Mouse (Mus musculus) CD4-positive naive resting alpha-beta T cell, adult 76 days (primary cell): Measurements from ENCODE around the gene Ifit1. TPM values are rescaled to one million over a fixed set of nuclear protein-coding genes. Genes with fewer than 3 reads are reported as not detected.

Source experiments
- total RNA-seq: library from RNA; stranded (reverse); gene quantifications from one replicate; pipeline ENCODE4 v1.2.4, GENCODE M21; 2023

The Ifit1 gene
- 7.6 TPM for total RNA-seq

GRCm38 (mm10) chr19:34640623-34641022 is at the start of gene Ifit1, which contains the start of gene Ifit1bl2:
Gene Ifit1 (plus strand): TSS chr19:34640871.
Gene Ifit1bl2 (minus strand): TSS chr19:34640743.

DNA sequence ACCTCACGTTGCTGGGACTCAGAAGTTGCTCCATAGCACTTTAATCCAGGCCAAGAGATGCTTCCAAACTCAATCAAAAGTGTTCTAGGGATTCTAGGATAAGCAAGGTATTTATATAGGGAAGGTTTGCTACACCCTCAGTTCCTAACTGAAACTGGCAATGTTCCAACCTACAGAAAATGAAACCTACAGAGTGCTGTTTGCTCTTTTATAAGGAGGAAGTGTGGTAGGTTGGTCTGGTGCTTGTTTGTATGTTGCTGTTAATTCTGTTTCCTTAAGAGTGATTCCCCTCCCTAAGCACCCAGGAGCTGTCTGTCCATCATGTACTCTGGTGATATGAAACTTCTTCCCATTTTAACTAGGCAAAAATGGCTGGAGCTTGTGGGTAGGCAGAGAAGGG is 38.8 kb upstream of the Ifit1 start, which contains the start of gene Ifit1bl1:
Gene Ifit1bl1, minus strand, starts transcription at position 69 of the 400 bp plus-strand sequence.

GRCm38 (mm10) chr19:34607237-34608051 is 33.2 kb upstream of the Ifit1 start, which contains the start of gene Ifit3b:
Gene Ifit3b (plus strand): TSS chr19:34607970.

Other genes starting within 250 kb of the Ifit1 start
- gene Ch25h, start 165.7 kb upstream of the Ifit1 start, total RNA-seq: not detected
- 58.7 TPM for gene Lipa, start 113.4 kb upstream of the Ifit1 start, total RNA-seq
- 23.2 TPM for gene Ifit2, start 90.2 kb upstream of the Ifit1 start, total RNA-seq
- 8.1 TPM for gene Ifit3, start 57.3 kb upstream of the Ifit1 start, total RNA-seq
- gene Ifit1bl1, start 38.9 kb upstream of the Ifit1 start, total RNA-seq: 6.8 TPM
- gene Ifit3b, start 32.9 kb upstream of the Ifit1 start, total RNA-seq: 1.2 TPM
- gene Ifit1bl2, start 128 bp upstream of the Ifit1 start, total RNA-seq: 0.50 TPM
- gene Slc16a12, start 106.4 kb downstream of the Ifit1 start, total RNA-seq: not detected
- 3.0 TPM for gene Pank1, start 238.6 kb downstream of the Ifit1 start, total RNA-seq